Mouse (Mus musculus) adrenal gland, postnatal 4 days (tissue): ENCODE results near the gene Rab3ip. TPM values are rescaled to one million over a fixed set of nuclear protein-coding genes. Genes with fewer than 3 reads are reported as not detected.

Source experiments
- DNase-seq, 2 experiments: peaks; one replicate each; pipeline ENCODE4 v3.0.0; 2021 to 2022; ENCODE audit warnings: low spot score in 2 of 2, mixed read lengths in 2 of 2
- total RNA-seq, 2 experiments: library from RNA; stranded (reverse); gene quantifications; 2 replicates each; pipeline ENCODE4 v1.2.3; 2021

Gene Rab3ip
- total RNA-seq, 2 experiments from 2014 or later: 37.1 to 53.9 TPM

GRCm38 (mm10) chr10:116883531-116883930 lies 67.0 kb downstream of the Rab3ip start:
- DNase-seq: no peak

GRCm38 (mm10) chr10:116877436-116877835 lies 73.1 kb downstream of the Rab3ip start:
- no peak for DNase-seq

- DNase-seq: no peak
These were observed 76.1 kb downstream of the Rab3ip start for GRCm38 (mm10) chr10:116874490-116874889.

- DNase-seq: no peak
These were observed 78.6 kb downstream of the Rab3ip start for GRCm38 (mm10) chr10:116872016-116872410.

GRCm38 (mm10) chr10:116871329-116872015 lies 79.1 kb downstream of the Rab3ip start:
- DNase-seq: no peak

GRCm38 (mm10) chr10:116870819-116871218 lies 79.8 kb downstream of the Rab3ip start:
- DNase-seq: no peak

Other genes with a start within 250 kb of the Rab3ip start
- under 1 TPM; 0.17 to 0.37 TPM for gene Myrfl, start 53.9 kb downstream of the Rab3ip start, total RNA-seq
- gene Gm10271, start 21.8 kb upstream of the Rab3ip start, total RNA-seq: not detected
- under 1 TPM; 0.56 to 0.81 TPM for gene Best3, start 35.5 kb upstream of the Rab3ip start, total RNA-seq
- gene Lrrc10, start 94.6 kb upstream of the Rab3ip start, total RNA-seq: not detected
- 100 to 1,000 TPM; 264 to 274 TPM for gene Cct2, start 113.0 kb upstream of the Rab3ip start, total RNA-seq
- gene Frs2, start 197.8 kb upstream of the Rab3ip start, total RNA-seq: 10 to 100 TPM; 37.5 to 39.2 TPM